Mouse (Mus musculus) myocyte (in vitro differentiated cells): ENCODE data around the gene Ndufa5. TPM values are rescaled to one million over a fixed set of nuclear protein-coding genes. Genes with fewer than 3 reads are reported as not detected.

ENCODE experiments used
- H3K27me3 ChIP-seq: one replicate; pipeline ENCODE4 v1.6.1; 2011; ENCODE audit not compliant: control insufficient read depth, insufficient read depth, insufficient read length
- H3K36me3 ChIP-seq: one replicate; pipeline ENCODE4 v1.6.1; 2011; ENCODE audit not compliant: control insufficient read depth, insufficient read depth
- H3K4me2 ChIP-seq: one replicate; pipeline ENCODE4 v1.6.1; 2011; ENCODE audit warnings: low read depth, control low read depth
- H3K4me3 ChIP-seq: one replicate; pipeline ENCODE4 v1.5.1; 2011; ENCODE audit warnings: mild to moderate bottlenecking, control low read depth, moderate library complexity
- H3K79me2 ChIP-seq: one replicate; pipeline ENCODE4 v1.6.1; 2011; ENCODE audit not compliant: control insufficient read depth, insufficient read depth
- H3ac ChIP-seq: one replicate; pipeline ENCODE4 v1.6.1; 2011; ENCODE audit not compliant: control insufficient read depth, insufficient read length
- CEBPB ChIP-seq: IDR thresholded peaks from 2 replicates; pipeline ENCODE4 v1.6.1; 2011; ENCODE audit warnings: mild to moderate bottlenecking, moderate library complexity; ENCODE audit not compliant: poor library complexity, insufficient read depth, severe bottlenecking
- E2F4 ChIP-seq: IDR thresholded peaks from one replicate; pipeline ENCODE4 v1.6.1; 2011; ENCODE audit warnings: mild to moderate bottlenecking, control low read depth, moderate library complexity; ENCODE audit not compliant: insufficient read depth
- MAX ChIP-seq: IDR thresholded peaks from one replicate; pipeline ENCODE4 v1.6.1; 2011; ENCODE audit warnings: low read depth, mild to moderate bottlenecking, control low read depth
- MYOD1 ChIP-seq, 3 experiments: IDR thresholded peaks; one replicate each; pipeline ENCODE4 v1.6.1; 2011; ENCODE audit warnings: control low read depth in 2 of 3, low read depth in 2 of 3, mild to moderate bottlenecking in 2 of 3, moderate library complexity in 1 of 3; ENCODE audit not compliant: insufficient read length in 2 of 3, control insufficient read depth in 1 of 3
- MYOG ChIP-seq, 3 experiments: IDR thresholded peaks; one replicate each; pipeline ENCODE4 v1.6.1; 2011; ENCODE audit warnings: control low read depth in 2 of 3, low read depth in 2 of 3, mild to moderate bottlenecking in 2 of 3; ENCODE audit not compliant: insufficient read length in 2 of 3, control insufficient read depth in 1 of 3, insufficient read depth in 1 of 3
- POLR2A ChIP-seq: IDR thresholded peaks from one replicate; pipeline ENCODE4 v1.6.1; 2011; ENCODE audit warnings: low read depth, mild to moderate bottlenecking, control low read depth, moderate library complexity; ENCODE audit not compliant: insufficient read length
- POLR2AphosphoS2 ChIP-seq: IDR thresholded peaks from one replicate; pipeline ENCODE4 v1.6.1; 2011; ENCODE audit warnings: low read depth, control low read depth; ENCODE audit not compliant: insufficient read length
- REST ChIP-seq: IDR thresholded peaks from one replicate; pipeline ENCODE4 v1.6.1; 2011; ENCODE audit warnings: mild to moderate bottlenecking, control low read depth, moderate library complexity; ENCODE audit not compliant: insufficient read depth, insufficient read length
- SRF ChIP-seq: IDR thresholded peaks from one replicate; pipeline ENCODE4 v1.6.1; 2011; ENCODE audit warnings: low read depth; ENCODE audit not compliant: control insufficient read depth, insufficient read length
- TCF12 ChIP-seq: IDR thresholded peaks from one replicate; pipeline ENCODE4 v1.6.1; 2011; ENCODE audit warnings: mild to moderate bottlenecking, control low read depth; ENCODE audit not compliant: poor library complexity, insufficient read depth, severe bottlenecking
- TCF3 ChIP-seq: IDR thresholded peaks from one replicate; pipeline ENCODE4 v1.6.1; 2011; ENCODE audit warnings: low read depth, control low read depth; ENCODE audit not compliant: insufficient read length
- USF1 ChIP-seq: IDR thresholded peaks from one replicate; pipeline ENCODE4 v1.6.1; 2011; ENCODE audit warnings: low read depth, mild to moderate bottlenecking, control low read depth, moderate library complexity
- polyA plus RNA-seq: library from polyadenylated mRNA; unstranded; fragments of >200 nt; fragmentation: generic; extraction: Trizol; gene quantifications from one replicate; pipeline ENCODE4 v1.2.1, GENCODE M21; 2012; ENCODE audit warnings: missing spikeins

Ndufa5 gene
- polyA plus RNA-seq, 1 experiment: 234 TPM

- H3ac ChIP-seq: no peak overlapping the region
- H3K27me3 ChIP-seq: no peaks in the 10 kb centered on the region
- peaks cover 12% of the 10 kb centered on the region for H3K36me3 ChIP-seq
- TF ChIP-seq POLR2AphosphoS2: no peak
- no peak for TF ChIP-seq REST
- no peaks in the 10 kb centered on the region for H3K79me2 ChIP-seq
- no peak overlapping the region for H3K4me3 ChIP-seq
- no peak overlapping the region for H3K4me2 ChIP-seq
Measured at GRCm38 (mm10) chr6:24516197-24516596, 11.6 kb downstream of the Ndufa5 start.

- Histone ChIP-seq H3ac (no peak within 1 kb of the TSS), H3K4me2 (no peak within 1 kb of the TSS), H3K36me3 (peaks cover 11% of the 10 kb centered on the region), H3K4me3 (no peak within 1 kb of the TSS), H3K27me3 (no peaks in the 10 kb centered on the region), H3K79me2 (no peaks in the 10 kb centered on the region)
- TF ChIP-seq USF1 (no peak), REST (no peak), POLR2AphosphoS2 (no peak), POLR2A (no peak), CEBPB (no peak)
Measured at GRCm38 (mm10) chr6:24514552-24515284, 13.1 kb downstream of the Ndufa5 start, which contains the start of gene Iqub. TSS of gene Iqub (minus strand) at chr6:24515067.

GRCm38 (mm10) chr6:24504141-24504540, 23.7 kb downstream of the Ndufa5 start:
- no peak overlapping the region for H3K4me2 ChIP-seq
- no peaks in the 10 kb centered on the region for H3K36me3 ChIP-seq
- no peaks in the 10 kb centered on the region for H3K27me3 ChIP-seq
- no peaks in the 10 kb centered on the region for H3K79me2 ChIP-seq
- TF ChIP-seq TCF12 (no peak), MYOG (IDR thresholded peaks at IDR 0.05; ENCODE audit: control insufficient read depth in 1 of 3, insufficient read depth in 1 of 3, insufficient read length in 2 of 3, low read depth in 2 of 3) (no peak), TCF3 (no peak), CEBPB (no peak), MAX (no peak), E2F4 (no peak), SRF (no peak), MYOD1 (IDR thresholded peaks at IDR 0.05; ENCODE audit: control insufficient read depth in 1 of 3, insufficient read length in 2 of 3, low read depth in 2 of 3) (no peak), POLR2A (no peak), REST (no peak), USF1 (no peak), POLR2AphosphoS2 (no peak)
- H3K4me3 ChIP-seq: no peak overlapping the region
- H3ac ChIP-seq: no peak overlapping the region

- H3K36me3 ChIP-seq: no peaks in the 10 kb centered on the region
- TF ChIP-seq POLR2AphosphoS2 (no peak), USF1 (no peak), E2F4 (no peak), MAX (no peak), TCF3 (no peak)
- H3K79me2 ChIP-seq: no peaks in the 10 kb centered on the region
Measured at GRCm38 (mm10) chr6:24490341-24490740, 37.5 kb downstream of the Ndufa5 start.

GRCm38 (mm10) chr6:24486530-24486929, 41.3 kb downstream of the Ndufa5 start:
- Histone ChIP-seq H3ac (no peak overlapping the region), H3K4me3 (no peak overlapping the region), H3K27me3 (no peaks in the 10 kb centered on the region), H3K79me2 (no peaks in the 10 kb centered on the region), H3K36me3 (no peaks in the 10 kb centered on the region), H3K4me2 (no peak overlapping the region)
- TF ChIP-seq MYOG (IDR thresholded peaks at IDR 0.05; ENCODE audit: control insufficient read depth in 1 of 3, insufficient read depth in 1 of 3, insufficient read length in 2 of 3, low read depth in 2 of 3): no peak
- no peak for TF ChIP-seq POLR2A
- no peak for TF ChIP-seq CEBPB
- TF ChIP-seq MYOD1 (IDR thresholded peaks at IDR 0.05; ENCODE audit: control insufficient read depth in 1 of 3, insufficient read length in 2 of 3, low read depth in 2 of 3): no peak
- TF ChIP-seq MAX: no peak
- no peak for TF ChIP-seq POLR2AphosphoS2
- no peak for TF ChIP-seq USF1
- TF ChIP-seq TCF3: no peak
- no peak for TF ChIP-seq E2F4

More at GRCm38 (mm10) chr6:24490341-24490740, 37.5 kb downstream of the Ndufa5 start:
- Histone ChIP-seq H3K4me2 (no peak overlapping the region), H3K4me3 (no peak overlapping the region), H3K27me3 (no peaks in the 10 kb centered on the region), H3ac (no peak overlapping the region)
